Mouse (Mus musculus): ENCODE data around the gene Tmed8. TPM values are rescaled to one million over a fixed set of nuclear protein-coding genes. Genes with fewer than 3 reads are reported as not detected.

Gene Tmed8
- polyA plus RNA-seq (2014; fragmentation: Nextera tagmentation; extraction: Ambion mirVana), result 3.3 and 5.3 TPM in 2 replicates

DNA sequence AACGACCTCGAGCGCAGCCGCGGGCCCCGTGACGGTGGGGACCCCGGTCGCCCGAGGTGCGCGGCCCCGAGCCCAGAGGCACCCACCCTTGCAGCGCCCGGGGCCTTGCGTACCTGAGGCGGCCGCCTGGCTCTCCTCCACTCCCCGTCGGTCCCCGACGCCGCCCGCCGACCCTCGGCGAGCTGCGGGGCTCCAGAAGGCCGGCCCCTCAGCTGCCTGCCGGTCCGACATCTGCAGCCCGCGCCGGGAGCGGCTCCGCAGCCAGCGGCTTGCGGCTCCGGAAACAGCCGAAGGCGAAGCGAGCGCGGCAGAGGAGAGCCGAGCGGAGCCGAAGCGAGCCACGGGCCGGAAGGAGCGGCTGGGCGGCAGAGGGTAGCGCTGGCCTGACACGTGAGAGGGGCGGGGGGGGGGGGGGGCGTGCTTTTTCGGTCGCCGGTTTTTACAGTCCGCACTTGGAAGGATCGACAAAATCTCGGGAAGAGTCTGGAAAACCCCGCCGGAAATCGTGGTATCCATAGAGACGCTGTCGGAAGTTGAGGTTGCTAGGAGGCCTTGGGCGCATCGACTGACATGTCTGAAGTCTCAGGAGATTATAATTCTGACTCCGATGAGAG is at the start of gene Tmed8:
TSS of gene Tmed8 (minus strand) at position 482 of the 614 bp plus-strand sequence.
- no peaks in the 10 kb centered on the region for H3K9me3 ChIP-seq (ENCODE audit: control insufficient read depth, low read length)
- peak within 1 kb of the TSS; percentile 86 for H3K27ac ChIP-seq (ENCODE audit: low read depth, low read length)
- no peaks in the 10 kb centered on the region for H3K36me3 ChIP-seq (ENCODE audit: control insufficient read depth, insufficient read depth, low read length)
- DNase-seq (ENCODE audit: low spot score) (peak; percentile 88), ATAC-seq (ENCODE audit: low FRiP score) (peak; percentile 96)
- no peaks in the 10 kb centered on the region for H3K27me3 ChIP-seq (ENCODE audit: control insufficient read depth, insufficient read depth, low read length)
- WGBS, result under 1% methylated on average over 52 of the region's 70 CpGs
- H3K4me2 ChIP-seq (replicated peaks; ENCODE audit: low read depth, low read length), result peak within 1 kb of the TSS; percentile 90
- H3K4me1 ChIP-seq (replicated peaks; ENCODE audit: control insufficient read depth, insufficient read depth, low read length), result peaks cover 6% of the 10 kb centered on the region
- H3K4me3 ChIP-seq (ENCODE audit: low read depth, low read length), result peak within 1 kb of the TSS; percentile 69
- H3K9ac ChIP-seq (ENCODE audit: low read depth, low read length), result peak within 1 kb of the TSS; percentile 88

DNA sequence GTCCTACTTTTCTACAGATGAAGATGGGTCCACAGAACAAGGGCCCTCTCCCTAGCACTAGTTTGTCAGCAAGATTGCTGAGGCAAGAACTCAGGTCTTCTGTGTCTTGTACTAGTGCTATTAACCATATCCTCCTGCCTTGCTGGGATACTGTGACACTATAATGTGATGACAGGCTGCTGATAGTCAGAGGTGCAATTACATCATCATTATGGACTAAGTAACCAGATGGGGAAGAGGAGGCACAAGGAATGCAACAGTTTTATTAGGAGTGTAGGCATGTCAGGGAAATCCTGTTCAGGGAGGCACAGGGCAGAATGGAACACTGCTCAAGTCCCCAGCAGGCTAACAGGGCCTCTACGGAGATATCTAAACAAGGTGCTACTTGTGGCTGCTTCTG is 38.4 kb upstream of the Tmed8 start, which contains the start of gene Noxred1:
TSS of gene Noxred1 (minus strand) at position 101 of the 400 bp plus-strand sequence.
- no peaks in the 10 kb centered on the region for H3K9me3 ChIP-seq (ENCODE audit: control insufficient read depth, low read length)
- H3K9ac ChIP-seq (ENCODE audit: low read depth, low read length), result no peak within 1 kb of the TSS
- DNase-seq (ENCODE audit: low spot score), result no peak
- no peak within 1 kb of the TSS for H3K4me3 ChIP-seq (ENCODE audit: low read depth, low read length)
- H3K27ac ChIP-seq (ENCODE audit: low read depth, low read length), result no peak within 1 kb of the TSS
- H3K36me3 ChIP-seq (ENCODE audit: control insufficient read depth, insufficient read depth, low read length), result no peaks in the 10 kb centered on the region; the same call in 1 of the 2 replicates
- H3K4me1 ChIP-seq (replicated peaks; ENCODE audit: control insufficient read depth, insufficient read depth, low read length), result no peaks in the 10 kb centered on the region
- ATAC-seq (ENCODE audit: low FRiP score), result no peak
- H3K27me3 ChIP-seq (ENCODE audit: control insufficient read depth, insufficient read depth, low read length), result no peaks in the 10 kb centered on the region
- WGBS, result 93% methylated on average over 1 of the region's 1 CpGs
- no peak within 1 kb of the TSS for H3K4me2 ChIP-seq (replicated peaks; ENCODE audit: low read depth, low read length)

DNA sequence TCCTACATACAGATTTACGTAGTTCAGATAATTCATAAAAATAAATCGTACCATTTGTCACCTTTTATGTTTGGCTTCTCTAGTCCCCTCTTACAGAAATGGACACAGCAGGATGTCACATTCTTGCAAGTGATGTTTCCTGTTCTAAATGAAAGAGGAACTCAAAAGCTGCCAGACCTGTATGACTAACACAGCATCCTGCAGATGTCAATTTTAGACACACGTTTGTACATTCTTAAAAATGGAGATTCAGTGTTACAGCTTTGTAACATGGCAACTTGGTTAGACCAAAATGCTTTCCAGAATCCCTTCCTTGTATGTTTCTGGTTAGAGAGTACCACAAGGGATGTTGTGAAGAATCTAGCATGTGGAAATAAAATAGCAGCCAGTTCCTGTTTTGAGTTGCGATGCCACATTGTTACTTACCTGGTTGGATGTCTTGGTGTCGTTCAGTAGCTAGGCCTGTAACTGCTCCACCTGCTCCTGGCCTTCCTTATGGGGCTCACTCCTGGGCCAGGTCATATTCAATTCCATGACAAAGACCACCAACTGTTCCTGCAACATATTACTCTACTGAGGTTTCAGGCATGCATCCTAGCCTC is 36.7 kb upstream of the Tmed8 start:
- no peak for ATAC-seq (ENCODE audit: low FRiP score)
- no peak overlapping the region for H3K4me3 ChIP-seq (ENCODE audit: low read depth, low read length)
- H3K4me1 ChIP-seq (replicated peaks; ENCODE audit: control insufficient read depth, insufficient read depth, low read length), result no peaks in the 10 kb centered on the region
- no peaks in the 10 kb centered on the region for H3K27me3 ChIP-seq (ENCODE audit: control insufficient read depth, insufficient read depth, low read length)
- no peaks in the 10 kb centered on the region for H3K9me3 ChIP-seq (ENCODE audit: control insufficient read depth, low read length)
- H3K4me2 ChIP-seq (replicated peaks; ENCODE audit: low read depth, low read length), result no peak overlapping the region
- 90% methylated on average over 5 of the region's 5 CpGs for WGBS
- no peak for DNase-seq (ENCODE audit: low spot score)
- no peak overlapping the region for H3K27ac ChIP-seq (ENCODE audit: low read depth, low read length)
- H3K9ac ChIP-seq (ENCODE audit: low read depth, low read length), result no peak overlapping the region
- no peaks in the 10 kb centered on the region; the same call in 1 of the 2 replicates for H3K36me3 ChIP-seq (ENCODE audit: control insufficient read depth, insufficient read depth, low read length)

GRCm38 (mm10) chr12:87230379-87230895 is 30.2 kb upstream of the Tmed8 start:
- H3K4me1 ChIP-seq (replicated peaks; ENCODE audit: control insufficient read depth, insufficient read depth, low read length), result no peaks in the 10 kb centered on the region
- ATAC-seq (ENCODE audit: low FRiP score), result no peak

GRCm38 (mm10) chr12:87229633-87230032 is 29.4 kb upstream of the Tmed8 start:
- 90% methylated on average over 2 of the region's 2 CpGs for WGBS
- Histone ChIP-seq H3K9ac (ENCODE audit: low read depth, low read length) (no peak overlapping the region), H3K27ac (ENCODE audit: low read depth, low read length) (no peak overlapping the region), H3K9me3 (ENCODE audit: control insufficient read depth, low read length) (no peaks in the 10 kb centered on the region), H3K4me3 (ENCODE audit: low read depth, low read length) (no peak overlapping the region), H3K4me1 (replicated peaks; ENCODE audit: control insufficient read depth, insufficient read depth, low read length) (no peaks in the 10 kb centered on the region), H3K27me3 (ENCODE audit: control insufficient read depth, insufficient read depth, low read length) (no peaks in the 10 kb centered on the region), H3K4me2 (replicated peaks; ENCODE audit: low read depth, low read length) (no peak overlapping the region), H3K36me3 (ENCODE audit: control insufficient read depth, insufficient read depth, low read length) (no peaks in the 10 kb centered on the region)
- DNase-seq (ENCODE audit: low spot score) (no peak), ATAC-seq (ENCODE audit: low FRiP score) (no peak)

More at GRCm38 (mm10) chr12:87230379-87230895, 30.2 kb upstream of the Tmed8 start:
- H3K9ac ChIP-seq (ENCODE audit: low read depth, low read length), result no peak overlapping the region
- no peaks in the 10 kb centered on the region for H3K9me3 ChIP-seq (ENCODE audit: control insufficient read depth, low read length)
- no peaks in the 10 kb centered on the region for H3K27me3 ChIP-seq (ENCODE audit: control insufficient read depth, insufficient read depth, low read length)
- no peak overlapping the region for H3K27ac ChIP-seq (ENCODE audit: low read depth, low read length)
- no peaks in the 10 kb centered on the region for H3K36me3 ChIP-seq (ENCODE audit: control insufficient read depth, insufficient read depth, low read length)
- DNase-seq (ENCODE audit: low spot score), result no peak
- H3K4me3 ChIP-seq (ENCODE audit: low read depth, low read length), result no peak overlapping the region
- no peak overlapping the region for H3K4me2 ChIP-seq (replicated peaks; ENCODE audit: low read depth, low read length)

DNA sequence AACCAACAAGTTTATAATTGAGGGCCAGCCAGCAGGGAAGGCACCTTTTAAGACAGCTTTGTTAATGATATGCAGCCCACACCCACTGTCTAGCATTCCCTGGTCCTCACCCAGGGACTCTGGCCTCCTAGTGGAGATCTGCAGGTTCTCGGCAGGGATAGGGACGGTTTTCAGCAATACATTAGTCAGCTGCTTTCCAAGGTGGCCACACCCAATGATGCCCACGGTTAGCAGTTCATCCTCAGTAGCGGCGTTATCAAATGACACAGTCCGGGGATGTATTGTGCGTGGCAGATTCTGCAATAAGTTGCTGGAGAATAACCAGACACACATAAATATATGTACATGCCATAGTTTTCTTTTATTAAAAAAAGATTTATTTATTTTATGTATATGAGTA is 26.5 kb upstream of the Tmed8 start:
- Histone ChIP-seq H3K9me3 (ENCODE audit: control insufficient read depth, low read length) (no peaks in the 10 kb centered on the region), H3K4me2 (replicated peaks; ENCODE audit: low read depth, low read length) (no peak overlapping the region), H3K4me3 (ENCODE audit: low read depth, low read length) (no peak overlapping the region), H3K27ac (ENCODE audit: low read depth, low read length) (no peak overlapping the region), H3K36me3 (ENCODE audit: control insufficient read depth, insufficient read depth, low read length) (no peaks in the 10 kb centered on the region), H3K9ac (ENCODE audit: low read depth, low read length) (no peak overlapping the region), H3K4me1 (replicated peaks; ENCODE audit: control insufficient read depth, insufficient read depth, low read length) (no peaks in the 10 kb centered on the region), H3K27me3 (ENCODE audit: control insufficient read depth, insufficient read depth, low read length) (no peaks in the 10 kb centered on the region)
- DNase-seq (ENCODE audit: low spot score) (no peak), ATAC-seq (ENCODE audit: low FRiP score) (no peak)
- 82% methylated on average over 7 of the region's 7 CpGs for WGBS

GRCm38 (mm10) chr12:87224950-87225349 is 24.7 kb upstream of the Tmed8 start:
- no peak overlapping the region for H3K9ac ChIP-seq (ENCODE audit: low read depth, low read length)
- no peak overlapping the region for H3K4me2 ChIP-seq (replicated peaks; ENCODE audit: low read depth, low read length)
- H3K36me3 ChIP-seq (ENCODE audit: control insufficient read depth, insufficient read depth, low read length), result no peaks in the 10 kb centered on the region
- H3K4me3 ChIP-seq (ENCODE audit: low read depth, low read length), result no peak overlapping the region
- DNase-seq (ENCODE audit: low spot score) (no peak), ATAC-seq (ENCODE audit: low FRiP score) (no peak)
- no peak overlapping the region for H3K27ac ChIP-seq (ENCODE audit: low read depth, low read length)
- H3K9me3 ChIP-seq (ENCODE audit: control insufficient read depth, low read length), result no peaks in the 10 kb centered on the region
- 71% methylated on average over 10 of the region's 10 CpGs for WGBS
- H3K4me1 ChIP-seq (replicated peaks; ENCODE audit: control insufficient read depth, insufficient read depth, low read length), result no peaks in the 10 kb centered on the region
- H3K27me3 ChIP-seq (ENCODE audit: control insufficient read depth, insufficient read depth, low read length), result no peaks in the 10 kb centered on the region

- no peak for DNase-seq (ENCODE audit: low spot score)
- no peak for ATAC-seq (ENCODE audit: low FRiP score)
- Histone ChIP-seq H3K27ac (ENCODE audit: low read depth, low read length) (no peak overlapping the region), H3K4me3 (ENCODE audit: low read depth, low read length) (no peak overlapping the region), H3K9me3 (ENCODE audit: control insufficient read depth, low read length) (no peaks in the 10 kb centered on the region), H3K27me3 (ENCODE audit: control insufficient read depth, insufficient read depth, low read length) (no peaks in the 10 kb centered on the region), H3K36me3 (ENCODE audit: control insufficient read depth, insufficient read depth, low read length) (no peaks in the 10 kb centered on the region), H3K4me1 (replicated peaks; ENCODE audit: control insufficient read depth, insufficient read depth, low read length) (no peaks in the 10 kb centered on the region), H3K9ac (ENCODE audit: low read depth, low read length) (no peak overlapping the region), H3K4me2 (replicated peaks; ENCODE audit: low read depth, low read length) (no peak overlapping the region)
- 78% methylated on average over 7 of the region's 7 CpGs for whole genome bisulfite sequencing
Measured at GRCm38 (mm10) chr12:87219362-87219761, 19.1 kb upstream of the Tmed8 start.

DNA sequence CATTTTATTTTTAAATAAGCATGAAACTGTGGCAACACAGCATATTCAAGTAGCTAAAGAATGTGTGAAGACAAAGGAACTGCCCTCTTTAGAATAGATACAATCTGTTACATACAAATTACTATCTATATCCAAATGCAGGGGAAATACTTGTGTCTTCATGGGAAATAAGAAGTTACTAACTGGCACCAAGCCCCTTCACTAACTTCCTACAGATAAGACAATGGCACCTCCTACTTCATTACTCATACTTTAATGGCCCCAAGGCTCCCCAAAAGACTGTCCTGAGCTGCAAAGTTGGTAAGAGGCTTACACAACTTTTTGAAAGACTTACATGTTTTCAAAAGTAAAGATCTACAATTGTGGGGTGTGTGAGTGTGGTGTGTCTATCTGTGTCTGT is 17.3 kb upstream of the Tmed8 start:
- no peak overlapping the region for H3K4me3 ChIP-seq (ENCODE audit: low read depth, low read length)
- no peak for ATAC-seq (ENCODE audit: low FRiP score)
- no peak overlapping the region for H3K4me2 ChIP-seq (replicated peaks; ENCODE audit: low read depth, low read length)
- no peaks in the 10 kb centered on the region for H3K36me3 ChIP-seq (ENCODE audit: control insufficient read depth, insufficient read depth, low read length)
- no peak overlapping the region for H3K27ac ChIP-seq (ENCODE audit: low read depth, low read length)
- no peaks in the 10 kb centered on the region for H3K27me3 ChIP-seq (ENCODE audit: control insufficient read depth, insufficient read depth, low read length)
- no peaks in the 10 kb centered on the region for H3K9me3 ChIP-seq (ENCODE audit: control insufficient read depth, low read length)
- no peak overlapping the region for H3K9ac ChIP-seq (ENCODE audit: low read depth, low read length)
- no peak for DNase-seq (ENCODE audit: low spot score)
- H3K4me1 ChIP-seq (replicated peaks; ENCODE audit: control insufficient read depth, insufficient read depth, low read length), result no peaks in the 10 kb centered on the region
